Mouse (Mus musculus) frontal cortex, adult 2 months (tissue): ENCODE measurements around the gene Prkd2. TPM values are rescaled to one million over a fixed set of nuclear protein-coding genes. Genes with fewer than 3 reads are reported as not detected.
A peak's percentile ranks its signal among the peaks of the same experiment; 100 is the strongest.

Experiments
- DNase-seq, 2 experiments: peaks; one replicate each; pipeline ENCODE4 v3.0.0; 2022; ENCODE audit warnings: low spot score in 1 of 2; ENCODE audit errors: extremely low spot score in 1 of 2
- polyA plus RNA-seq: library from polyadenylated mRNA; depleted of rRNA; stranded (reverse); fragments of >200 nt; gene quantifications from 2 replicates; pipeline ENCODE4 v1.2.3, GENCODE M21; 2012; rRNA removed

The Prkd2 gene
- polyA plus RNA-seq, 1 experiment = 6.7 TPM

DNA sequence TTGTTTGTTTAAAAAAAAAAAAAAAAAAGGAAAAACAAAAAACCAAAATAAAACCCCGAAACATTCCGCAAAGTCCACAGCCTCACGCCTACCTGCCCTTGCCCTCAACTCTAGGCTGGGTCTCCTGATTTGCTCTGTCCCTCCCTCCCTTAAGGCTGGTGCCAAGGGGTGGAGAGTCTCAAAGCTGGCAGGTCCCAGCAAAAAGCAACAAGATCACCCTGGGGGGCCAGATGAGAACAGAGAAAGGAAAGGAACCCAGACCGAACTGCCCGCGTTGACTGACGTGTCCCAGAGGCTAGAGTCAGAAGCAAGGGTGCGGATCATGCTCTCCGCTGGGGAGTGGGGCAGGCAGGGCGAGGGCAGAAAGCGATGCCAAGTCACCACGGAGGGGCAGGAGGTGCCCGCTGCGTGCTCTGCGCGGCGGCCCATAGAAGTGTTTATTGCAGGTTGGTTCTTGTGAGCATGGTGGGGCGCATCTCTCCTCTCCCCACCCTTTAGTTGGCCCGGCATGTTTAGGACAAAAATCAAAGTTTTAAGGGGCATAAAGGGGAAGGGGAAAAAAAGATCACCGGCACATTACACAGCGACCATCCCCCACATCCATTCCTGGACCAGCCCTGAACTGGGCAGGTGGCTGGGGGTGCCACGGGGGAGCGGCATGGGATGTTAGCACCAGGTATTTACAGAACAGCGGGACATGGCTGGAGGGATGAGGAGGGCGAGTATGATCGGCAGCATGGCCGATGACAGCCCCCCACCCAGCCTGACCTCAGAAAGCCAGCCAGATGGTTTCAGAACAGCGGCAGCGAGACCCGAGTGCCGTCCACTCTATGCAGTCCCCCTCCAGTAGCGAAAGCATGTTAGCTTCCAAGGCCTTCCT lies 73.0 kb downstream of the Prkd2 start:
- DNase-seq = no peak

DNA sequence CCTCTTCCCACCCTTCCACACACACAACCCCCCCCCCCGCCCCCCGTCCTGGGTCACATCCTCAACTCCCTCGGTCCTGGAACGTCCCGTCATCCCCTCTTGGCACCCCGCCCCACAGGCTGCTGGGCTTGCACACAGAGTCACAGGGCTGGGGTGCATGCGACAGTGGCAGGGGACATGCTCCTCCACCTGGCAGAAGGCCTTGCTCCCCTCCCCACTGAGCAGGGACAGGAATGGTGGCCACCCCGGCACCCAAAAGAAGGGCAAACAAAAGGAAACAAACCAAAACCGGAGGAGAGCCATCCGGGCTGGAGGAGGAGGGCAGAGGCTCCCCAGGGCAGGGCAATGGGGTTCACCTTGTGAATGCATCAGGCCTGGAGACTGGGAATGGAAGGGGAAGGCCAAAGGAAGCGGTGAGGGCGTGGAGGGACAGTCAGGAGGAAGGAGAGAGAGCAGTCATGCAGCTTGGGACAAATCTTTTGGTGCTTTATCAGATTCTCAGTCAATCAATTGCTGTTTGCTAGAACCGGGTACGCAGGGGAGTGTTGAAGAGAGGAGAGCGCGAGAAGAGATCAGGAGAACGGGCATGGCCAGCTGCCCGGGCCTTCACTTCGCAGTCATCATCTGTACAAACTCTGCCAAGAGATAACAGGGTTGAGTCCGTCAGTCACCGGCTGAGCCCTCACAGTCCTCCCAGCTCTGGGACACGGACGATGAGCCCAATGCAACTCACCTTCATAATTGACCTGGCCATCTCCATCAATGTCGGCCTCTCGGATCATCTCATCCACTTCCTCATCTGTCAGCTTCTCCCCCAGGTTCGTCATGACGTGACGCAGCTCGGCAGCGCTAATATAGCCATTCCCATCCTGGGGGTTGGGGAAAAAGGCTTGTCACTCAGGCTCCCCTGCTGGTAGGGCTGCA lies 73.9 kb downstream of the Prkd2 start:
- no peak for DNase-seq

GRCm38 (mm10) chr7:16917447-16917846 lies 74.7 kb downstream of the Prkd2 start:
- no peak for DNase-seq

DNA sequence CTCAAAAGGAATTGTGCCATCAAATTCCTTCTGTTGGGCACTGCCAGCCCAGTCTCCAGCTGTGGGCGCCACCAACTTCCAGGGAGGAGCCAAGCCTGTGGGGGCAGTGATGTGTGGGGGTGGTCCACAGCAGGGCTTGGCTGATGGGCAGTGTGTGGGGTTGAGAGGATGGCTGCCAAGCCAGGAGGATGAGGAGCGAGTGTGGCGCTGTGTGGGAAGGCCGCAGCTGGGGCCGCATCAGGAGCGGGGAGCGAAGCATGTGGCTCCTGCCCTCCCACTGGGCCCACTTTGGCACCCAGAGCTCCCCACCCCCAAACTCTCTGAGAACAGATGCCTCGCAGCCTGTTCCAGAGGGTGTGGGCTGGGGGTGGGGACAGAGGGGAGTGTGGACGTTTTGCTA lies 75.3 kb downstream of the Prkd2 start:
- peak in 1 of 2 experiments; percentile 81 for DNase-seq

DNA sequence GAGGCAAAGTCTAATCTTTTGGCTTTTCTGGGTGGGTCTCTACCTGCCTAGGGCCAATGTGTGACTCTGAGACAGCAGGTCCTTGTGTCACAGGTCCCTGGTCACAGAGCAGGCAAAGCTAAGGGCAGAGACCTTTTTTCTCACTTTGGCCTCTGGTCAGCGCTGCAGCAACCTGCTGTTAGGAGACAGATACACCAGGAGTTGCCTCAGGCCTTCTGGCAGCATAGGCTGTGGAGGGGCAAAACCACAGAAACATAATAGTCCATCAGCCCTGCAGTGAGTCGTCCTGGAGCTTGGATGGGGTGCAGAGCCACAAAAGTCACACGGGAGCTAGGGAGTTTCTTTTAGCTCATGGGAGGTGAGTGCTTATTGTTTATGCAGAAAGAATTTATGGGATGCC lies 76.0 kb downstream of the Prkd2 start:
- no peak for DNase-seq

- no peak for DNase-seq
These were observed 76.9 kb downstream of the Prkd2 start for GRCm38 (mm10) chr7:16919395-16920149.

Other genes with a start within 250 kb of the Prkd2 start
- gene Arhgap35, start 227.9 kb upstream of the Prkd2 start, polyA plus RNA-seq = 47.0 and 50.5 TPM in 2 replicates
- gene Ceacam15, start 167.2 kb upstream of the Prkd2 start, polyA plus RNA-seq = 0.17 and 0.24 TPM in 2 replicates
- 0.24 and 0.55 TPM in 2 replicates for gene Ceacam9, start 121.0 kb upstream of the Prkd2 start, polyA plus RNA-seq
- 537 and 586 TPM in 2 replicates for gene Ap2s1, start 104.5 kb upstream of the Prkd2 start, polyA plus RNA-seq
- gene Slc1a5, start 61.6 kb upstream of the Prkd2 start, polyA plus RNA-seq = 12.6 and 13.4 TPM in 2 replicates
- 262 TPM in 2 replicates for gene Strn4, start 27.0 kb upstream of the Prkd2 start, polyA plus RNA-seq
- 38.2 and 40.3 TPM in 2 replicates for gene Fkrp, start 26.2 kb upstream of the Prkd2 start, polyA plus RNA-seq
- 151 and 154 TPM in 2 replicates for gene Dact3, start 32.4 kb downstream of the Prkd2 start, polyA plus RNA-seq
- gene Gng8, start 48.9 kb downstream of the Prkd2 start, polyA plus RNA-seq = 5.9 and 7.6 TPM in 2 replicates
- gene Ptgir, start 63.6 kb downstream of the Prkd2 start, polyA plus RNA-seq = 0.20 and 0.25 TPM in 2 replicates
- 1,679 and 1,948 TPM in 2 replicates for gene Calm3, start 81.2 kb downstream of the Prkd2 start, polyA plus RNA-seq
- 132 and 134 TPM in 2 replicates for gene Pnmal2, start 101.8 kb downstream of the Prkd2 start, polyA plus RNA-seq
- 63.1 and 73.0 TPM in 2 replicates for gene Pnmal1, start 116.8 kb downstream of the Prkd2 start, polyA plus RNA-seq
- 58.7 and 72.7 TPM in 2 replicates for gene Gm42372, start 140.2 kb downstream of the Prkd2 start, polyA plus RNA-seq
- 2.1 and 2.6 TPM in 2 replicates for gene Ccdc8, start 149.8 kb downstream of the Prkd2 start, polyA plus RNA-seq
- gene Ppp5c, start 185.0 kb downstream of the Prkd2 start, polyA plus RNA-seq = 236 and 239 TPM in 2 replicates
- gene Hif3a, start 219.5 kb downstream of the Prkd2 start, polyA plus RNA-seq = 2.6 and 3.4 TPM in 2 replicates
- 2.9 and 3.2 TPM in 2 replicates for gene Psg16, start 231.1 kb downstream of the Prkd2 start, polyA plus RNA-seq